Mouse (Mus musculus) lung, adult 2 months (tissue): ENCODE measurements around the gene Gm20715.

Experiments
- CTCF ChIP-seq: fragments of 200-500 bp; IDR thresholded peaks from 2 replicates; pipeline ENCODE4 v1.5.1; 2011; ENCODE audit warnings: mild to moderate bottlenecking, low read length, control low read depth; ENCODE audit not compliant: insufficient read depth
- POLR2A ChIP-seq: fragments of 200-500 bp; IDR thresholded peaks from 2 replicates; pipeline ENCODE4 v1.6.1; 2011; ENCODE audit warnings: low read depth, mild to moderate bottlenecking, control low read depth, low read length, borderline replicate concordance; ENCODE audit errors: extremely low read depth

DNA sequence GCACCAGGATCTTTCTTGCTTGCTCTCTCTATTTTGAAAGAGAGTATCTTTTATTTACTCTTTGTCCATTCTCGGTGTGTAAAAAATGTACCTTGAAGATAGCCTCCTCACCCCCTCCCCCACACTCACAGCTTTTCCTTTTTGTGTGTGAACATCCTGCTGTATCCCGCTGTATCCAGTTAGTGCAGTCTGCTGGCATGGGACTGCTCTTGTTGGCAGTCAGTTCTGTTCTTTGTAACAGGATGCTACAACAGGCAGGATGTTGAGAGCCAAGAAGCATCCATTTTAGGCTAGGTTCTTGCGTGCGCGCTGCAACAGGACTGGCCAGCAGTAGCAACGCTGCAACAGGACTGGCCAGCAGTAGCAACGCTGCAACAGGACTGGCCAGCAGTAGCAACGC, 23.1 kb upstream of the Gm20715 start:
- no peak for TF ChIP-seq POLR2A
- no peak for TF ChIP-seq CTCF
